Mouse (Mus musculus) kidney, postnatal 0 days (tissue): ENCODE results near the gene Mpv17l2. TPM values are rescaled to one million over a fixed set of nuclear protein-coding genes. Genes with fewer than 3 reads are reported as not detected.

ENCODE experiments used
- ATAC-seq: fragments of 200-750 bp; cut with Nextera tagmentation; replicated peaks from 2 replicates; pipeline ENCODE4 v1.8.0; 2017; ENCODE audit warnings: low read depth, moderate number of reproducible peaks, moderate TSS enrichment, moderate library complexity; ENCODE audit not compliant: low FRiP score
- DNase-seq: peaks from one replicate; pipeline ENCODE4 v3.0.0-alpha.2; 2016; ENCODE audit warnings: low spot score
- H3K27ac ChIP-seq: fragments of 300-500 bp; sonication (generic); 2 replicates; pipeline ENCODE4 v1.5.1; 2014; ENCODE audit warnings: mild to moderate bottlenecking
- H3K27me3 ChIP-seq: fragments of 300-500 bp; sonication (generic); 2 replicates; pipeline ENCODE4 v1.6.1; 2014; ENCODE audit warnings: low read length, mixed read lengths; ENCODE audit not compliant: insufficient read depth
- H3K36me3 ChIP-seq: fragments of 300-500 bp; sonication (generic); 2 replicates; pipeline ENCODE4 v1.6.1; 2014; ENCODE audit warnings: low read length, mixed read lengths; ENCODE audit not compliant: insufficient read depth
- H3K4me1 ChIP-seq: fragments of 300-500 bp; sonication (generic); replicated peaks from 2 replicates; pipeline ENCODE4 v1.6.1; 2014; ENCODE audit warnings: antibody characterized with exemption, low read length, mixed read lengths; ENCODE audit not compliant: insufficient read depth
- H3K4me2 ChIP-seq: fragments of 300-500 bp; sonication (generic); 2 replicates; pipeline ENCODE4 v1.6.1; 2014; ENCODE audit warnings: mild to moderate bottlenecking, low read length, moderate library complexity, mixed read lengths
- H3K4me3 ChIP-seq: fragments of 300-500 bp; sonication (generic); replicated peaks from 2 replicates; pipeline ENCODE4 v1.5.1; 2014; ENCODE audit warnings: low read depth, low read length
- H3K9ac ChIP-seq: fragments of 300-500 bp; sonication (generic); 2 replicates; pipeline ENCODE4 v1.6.1; 2014; ENCODE audit warnings: low read depth, low read length
- H3K9me3 ChIP-seq: fragments of 300-500 bp; sonication (generic); replicated peaks from 2 replicates; pipeline ENCODE4 v1.6.1; 2016; ENCODE audit warnings: low read length, inconsistent platforms, mixed read lengths
- CTCF ChIP-seq: IDR thresholded peaks from 2 replicates; pipeline ENCODE4 v1.5.1; 2016; ENCODE audit warnings: antibody characterized with exemption, low read depth, mild to moderate bottlenecking, moderate library complexity
- WGBS: fragments of 180-500 bp; shearing (Covaris S2); extraction: QIAGEN DNeasy Blood & Tissue Kit; methylation state at CpG from one replicate; pipeline ENCODE4 v1.1.7; 2014; 5-methylcytosine and 5-hydroxymethylcytosine counted together
- polyA plus RNA-seq: library from polyadenylated mRNA; unstranded; fragments of >200 nt; fragmentation: Nextera tagmentation; extraction: Ambion mirVana; gene quantifications from 2 replicates; pipeline ENCODE4 v1.2.1, GENCODE M21; 2015

The Mpv17l2 gene
- polyA plus RNA-seq, 1 experiment from 2014 or later: 78.2 TPM

DNA sequence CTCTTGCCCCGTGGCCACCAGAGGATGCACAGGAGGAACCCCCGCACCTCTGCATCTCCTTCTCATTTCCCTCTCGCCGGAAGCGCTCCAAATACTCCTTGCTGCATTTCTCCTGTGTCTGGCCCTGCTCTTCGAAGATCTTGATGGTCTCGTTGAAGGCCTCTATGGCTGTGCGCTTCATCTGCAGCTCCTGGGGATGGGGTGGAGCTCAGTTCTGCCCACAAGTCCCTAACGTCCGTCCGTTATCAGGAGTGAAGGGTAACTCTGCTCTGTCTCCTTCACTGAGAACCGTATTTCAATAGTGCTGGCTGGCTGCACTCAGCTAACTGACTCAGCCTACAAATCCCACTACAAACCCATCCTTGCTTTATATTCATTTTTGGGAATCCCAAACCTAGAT, 9.1 kb upstream of the Mpv17l2 start:
- Histone ChIP-seq H3K27me3 (no peaks in the 10 kb centered on the region), H3K27ac (no peak overlapping the region), H3K36me3 (peaks cover 32% of the 10 kb centered on the region; the same call in 1 of the 2 replicates), H3K4me3 (no peak overlapping the region), H3K4me2 (no peak overlapping the region), H3K9ac (no peak overlapping the region), H3K4me1 (peaks cover 30% of the 10 kb centered on the region), H3K9me3 (no peaks in the 10 kb centered on the region)
- DNase-seq (no peak), ATAC-seq (no peak)
- no peak for TF ChIP-seq CTCF
- 78% methylated on average over 12 of the region's 12 CpGs for WGBS

GRCm38 (mm10) chr8:70769359-70769758, 8.6 kb upstream of the Mpv17l2 start:
- H3K27ac ChIP-seq: no peak overlapping the region
- peak; percentile 95 for DNase-seq
- no peaks in the 10 kb centered on the region for H3K9me3 ChIP-seq
- peaks cover 28% of the 10 kb centered on the region for H3K4me1 ChIP-seq
- peaks cover 32% of the 10 kb centered on the region; the same call in 1 of the 2 replicates for H3K36me3 ChIP-seq
- 8% methylated on average over 26 of the region's 26 CpGs for WGBS
- no peak overlapping the region for H3K4me3 ChIP-seq
- H3K4me2 ChIP-seq: no peak overlapping the region
- peak; percentile 55 for ATAC-seq
- H3K27me3 ChIP-seq: no peaks in the 10 kb centered on the region
- peak; percentile 100 for TF ChIP-seq CTCF
- H3K9ac ChIP-seq: no peak overlapping the region

DNA sequence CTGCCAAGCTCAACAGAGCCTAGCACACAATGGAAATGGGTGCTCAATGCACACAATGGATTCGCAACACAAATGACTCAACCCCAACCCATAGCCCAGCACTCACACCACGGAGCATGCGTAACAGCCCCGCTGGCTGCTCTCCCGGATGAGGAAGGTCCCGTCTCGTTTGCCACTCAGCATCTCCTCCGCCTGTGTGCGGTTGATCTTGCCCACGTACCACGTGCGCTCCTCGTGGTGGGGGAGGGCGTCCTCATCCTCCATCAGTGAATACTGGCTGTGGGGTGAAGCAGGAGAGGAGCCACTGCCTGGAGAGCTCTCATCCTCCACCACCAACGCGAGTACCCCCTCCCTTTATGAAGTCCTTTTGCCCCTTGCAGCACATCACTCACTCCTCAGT, 8.2 kb upstream of the Mpv17l2 start:
- TF ChIP-seq CTCF: no peak
- peaks cover 24% of the 10 kb centered on the region for H3K4me1 ChIP-seq
- H3K27me3 ChIP-seq: no peaks in the 10 kb centered on the region
- DNase-seq (no peak), ATAC-seq (no peak)
- 84% methylated on average over 16 of the region's 16 CpGs for whole genome bisulfite sequencing
- no peaks in the 10 kb centered on the region for H3K9me3 ChIP-seq
- H3K9ac ChIP-seq: no peak overlapping the region
- H3K27ac ChIP-seq: no peak overlapping the region
- peaks cover 32% of the 10 kb centered on the region; the same call in 1 of the 2 replicates for H3K36me3 ChIP-seq
- no peak overlapping the region for H3K4me3 ChIP-seq
- no peak overlapping the region for H3K4me2 ChIP-seq

- Histone ChIP-seq H3K9ac (no peak overlapping the region), H3K27me3 (no peaks in the 10 kb centered on the region), H3K27ac (no peak overlapping the region), H3K9me3 (no peaks in the 10 kb centered on the region), H3K36me3 (peaks cover 28% of the 10 kb centered on the region; the same call in 1 of the 2 replicates), H3K4me3 (no peak overlapping the region), H3K4me1 (peaks cover 18% of the 10 kb centered on the region), H3K4me2 (no peak overlapping the region)
- DNase-seq (no peak), ATAC-seq (no peak)
- no peak for TF ChIP-seq CTCF
- 95% methylated on average over 32 of the region's 32 CpGs for WGBS
Measured at GRCm38 (mm10) chr8:70768231-70768776, 7.6 kb upstream of the Mpv17l2 start.

DNA sequence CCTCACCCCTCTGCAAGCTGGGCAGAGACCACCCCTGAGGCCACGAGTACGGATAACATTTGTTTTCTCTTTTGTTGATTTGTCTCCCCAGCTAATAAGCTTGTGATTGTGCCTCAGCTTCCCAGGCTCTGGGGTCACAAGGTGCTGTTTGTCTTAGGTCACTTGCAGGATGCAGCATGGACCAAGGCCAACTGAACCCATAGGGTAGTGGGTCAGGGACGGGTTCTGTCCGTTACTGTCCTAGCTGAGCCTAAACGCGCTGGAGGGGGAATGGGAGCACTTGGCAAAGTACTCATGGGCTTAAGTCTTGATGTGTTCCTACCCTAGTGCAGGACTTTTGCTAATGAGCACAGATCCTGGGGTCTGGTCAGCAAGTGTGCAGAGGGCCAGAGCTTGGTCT, 6.8 kb upstream of the Mpv17l2 start:
- H3K4me3 ChIP-seq: no peak overlapping the region
- no peak for TF ChIP-seq CTCF
- DNase-seq: no peak
- H3K9ac ChIP-seq: no peak overlapping the region
- H3K9me3 ChIP-seq: no peaks in the 10 kb centered on the region
- peaks cover 17% of the 10 kb centered on the region for H3K4me1 ChIP-seq
- 82% methylated on average over 6 of the region's 6 CpGs for WGBS
- no peak overlapping the region for H3K27ac ChIP-seq
- no peaks in the 10 kb centered on the region for H3K27me3 ChIP-seq
- H3K36me3 ChIP-seq: peaks cover 22% of the 10 kb centered on the region; the same call in 1 of the 2 replicates
- ATAC-seq: no peak
- no peak overlapping the region for H3K4me2 ChIP-seq

- Histone ChIP-seq H3K27me3 (no peaks in the 10 kb centered on the region), H3K4me2 (peak overlapping the region; percentile 91), H3K4me1 (peaks cover 17% of the 10 kb centered on the region), H3K4me3 (peak overlapping the region; percentile 40), H3K9ac (peak overlapping the region; percentile 61), H3K36me3 (peaks cover 18% of the 10 kb centered on the region; the same call in 1 of the 2 replicates), H3K9me3 (no peaks in the 10 kb centered on the region), H3K27ac (peak overlapping the region; percentile 72)
- DNase-seq: peak; percentile 90
- peak; percentile 82 for ATAC-seq
- TF ChIP-seq CTCF: no peak
- WGBS: 8% methylated on average over 21 of the region's 21 CpGs
Measured at GRCm38 (mm10) chr8:70766571-70767440, 6.1 kb upstream of the Mpv17l2 start.
